ENCODE assay signal across 10 mouse cellular contexts in genomic region chr1:140183664-140184063, GRCm38 (mm10). TPM values are rescaled to one million over a fixed set of nuclear protein-coding genes. Genes with fewer than 3 reads are reported as not detected.
DNase-seq lines count a peak whose midpoint lies in the region; ATAC-seq and TF ChIP-seq lines count a peak whose summit lies in the region.
"Not testable (repeated sequence)": the region's sequence is repeated elsewhere in the genome, so short reads cannot be mapped to it uniquely, and the experiment has no call there.
"Had no signal": no experiment of that assay in that cellular context is flagged by ENCODE, and none has a peak within 500 bp of the region (broad histone marks: within the 10 kb centered on the region; RNA-seq: fewer than 3 reads in every experiment).

Gene Cfh (minus strand): TSS chr1:140183764.

- DNase-seq in adrenal gland, adult 2 months; layer of hippocampus, adult 2 months (ENCODE audit: low spot score in 2 of 2); left cerebral cortex, postnatal 25 days (ENCODE audit: low spot score in 2 of 2): not testable (repeated sequence)

- intact Hi-C loops in left cerebral cortex, postnatal 25 days (cut with DNase I): not testable (repeated sequence)

- TF ChIP-seq CTCF in layer of hippocampus, adult 2 months (conservative IDR thresholded peaks at IDR 0.05): not testable (repeated sequence)

- H3K27ac ChIP-seq in embryonic facial prominence, embryonic 15.5 days (replicated peaks); heart, embryonic 12.5 days (ENCODE audit: poor library complexity, severe bottlenecking); hindbrain, embryonic 13.5 days; lung, embryonic 16.5 days (ENCODE audit: low read length); neural tube, embryonic 13.5 days (replicated peaks): not testable (repeated sequence)
- H3K27ac ChIP-seq in layer of hippocampus, adult 2 months: peak within 1 kb of the TSS; percentile 32; the same call in 1 of the 2 replicates

- H3K36me3 ChIP-seq in embryonic facial prominence, embryonic 15.5 days; heart, embryonic 12.5 days; hindbrain, embryonic 13.5 days; lung, embryonic 16.5 days (ENCODE audit: control insufficient read depth, insufficient read depth, low read length); neural tube, embryonic 13.5 days: not testable (repeated sequence)

- not testable (repeated sequence) for H3K27me3 ChIP-seq in embryonic facial prominence, embryonic 15.5 days; heart, embryonic 12.5 days (replicated peaks); hindbrain, embryonic 13.5 days; lung, embryonic 16.5 days (ENCODE audit: control insufficient read depth, insufficient read depth, low read depth, low read length); neural tube, embryonic 13.5 days

- H3K9ac ChIP-seq in embryonic facial prominence, embryonic 15.5 days; heart, embryonic 12.5 days; hindbrain, embryonic 13.5 days; lung, embryonic 16.5 days (ENCODE audit: low read length); neural tube, embryonic 13.5 days: not testable (repeated sequence)

- not testable (repeated sequence) for H3K4me3 ChIP-seq in embryonic facial prominence, embryonic 15.5 days (replicated peaks); heart, embryonic 12.5 days; hindbrain, embryonic 13.5 days; lung, embryonic 16.5 days (ENCODE audit: low read length); neural tube, embryonic 13.5 days
- H3K4me3 ChIP-seq in layer of hippocampus, adult 2 months: peak within 1 kb of the TSS; percentile 23

- not testable (repeated sequence) for H3K9me3 ChIP-seq in embryonic facial prominence, embryonic 15.5 days (replicated peaks); heart, embryonic 12.5 days (replicated peaks); hindbrain, embryonic 13.5 days; lung, embryonic 16.5 days (ENCODE audit: control insufficient read depth, low read length); neural tube, embryonic 13.5 days

- H3K4me1 ChIP-seq in embryonic facial prominence, embryonic 15.5 days; heart, embryonic 12.5 days (replicated peaks); hindbrain, embryonic 13.5 days (replicated peaks); lung, embryonic 16.5 days (replicated peaks; ENCODE audit: control insufficient read depth, insufficient read depth, low read length); neural tube, embryonic 13.5 days (replicated peaks): not testable (repeated sequence)

- not testable (repeated sequence) for H3K4me2 ChIP-seq in embryonic facial prominence, embryonic 15.5 days (replicated peaks); heart, embryonic 12.5 days; hindbrain, embryonic 13.5 days; lung, embryonic 16.5 days (ENCODE audit: low read depth, low read length); neural tube, embryonic 13.5 days

- not testable (repeated sequence) for ATAC-seq in embryonic facial prominence, embryonic 15.5 days (ENCODE audit: insufficient number of reproducible peaks, low FRiP score, low TSS enrichment, low read depth); heart, embryonic 12.5 days (ENCODE audit: insufficient number of reproducible peaks, low FRiP score); hindbrain, embryonic 13.5 days (ENCODE audit: low FRiP score); lung, embryonic 16.5 days (ENCODE audit: low read depth); neural tube, embryonic 13.5 days (ENCODE audit: low read depth)

RNA-seq across cellular contexts. Expression of gene Cfh, which starts in this region (rescaled TPM):
- total RNA-seq in adrenal gland, adult 2 months (2021): 100 to 1,000 TPM; 219 to 278 TPM
- 2.3 and 2.5 TPM in 2 replicates for polyA plus RNA-seq in adrenal gland, adult 2 months (2012; rRNA removed)
- 16.9 and 18.6 TPM in 2 replicates for polyA plus RNA-seq in embryonic facial prominence, embryonic 15.5 days (2015; fragmentation: Nextera tagmentation; extraction: Ambion mirVana)
- 22.2 and 22.4 TPM in 2 replicates for polyA plus RNA-seq in heart, embryonic 12.5 days (2016; fragmentation: Nextera tagmentation; extraction: Ambion mirVana)
- polyA plus RNA-seq in hindbrain, embryonic 13.5 days (2015; fragmentation: Nextera tagmentation; extraction: Ambion mirVana): 12.4 and 13.6 TPM in 2 replicates
- 10 to 100 TPM; 11.3 to 17.1 TPM for total RNA-seq in layer of hippocampus, adult 2 months (2021)
- total RNA-seq in left cerebral cortex, postnatal 25 days (2021): 10 to 100 TPM; 18.0 to 19.9 TPM
- 17.4 and 18.0 TPM in 2 replicates for polyA plus RNA-seq in lung, embryonic 16.5 days (2015; fragmentation: Nextera tagmentation; extraction: Ambion mirVana)
- polyA plus RNA-seq in neural tube, embryonic 13.5 days (2015; fragmentation: Nextera tagmentation; extraction: Ambion mirVana): 14.0 and 14.4 TPM in 2 replicates
- polyA plus RNA-seq: erythroblast, embryonic 14.5 days; inflammation-experienced regulatory T-cells, adult 6 months had no signal

Comparison
In these comparisons a context has a peak if more than half of its experiments do, and no peak if none do; other contexts are left out.
1. RNA of gene Cfh (total RNA-seq): 219 to 278 TPM in adrenal gland, adult 2 months; 18.0 to 19.9 TPM in left cerebral cortex, postnatal 25 days and 11.3 to 17.1 TPM in layer of hippocampus, adult 2 months; every median in the first group is over 10 times any median in the second.